Mouse (Mus musculus) activated CD4-positive, CD25-positive, alpha-beta regulatory T cell (primary cell): ENCODE data around the gene Gm20741. TPM values are rescaled to one million over a fixed set of nuclear protein-coding genes. Genes with fewer than 3 reads are reported as not detected.

Experiments
- polyA plus RNA-seq, 2 experiments: library from polyadenylated mRNA; unstranded; fragments of 100-300 nt; shearing (Covaris generic); gene quantifications; one replicate each; pipeline ENCODE4 v1.2.1; 2017

The Gm20741 gene
- not detected for polyA plus RNA-seq

DNA sequence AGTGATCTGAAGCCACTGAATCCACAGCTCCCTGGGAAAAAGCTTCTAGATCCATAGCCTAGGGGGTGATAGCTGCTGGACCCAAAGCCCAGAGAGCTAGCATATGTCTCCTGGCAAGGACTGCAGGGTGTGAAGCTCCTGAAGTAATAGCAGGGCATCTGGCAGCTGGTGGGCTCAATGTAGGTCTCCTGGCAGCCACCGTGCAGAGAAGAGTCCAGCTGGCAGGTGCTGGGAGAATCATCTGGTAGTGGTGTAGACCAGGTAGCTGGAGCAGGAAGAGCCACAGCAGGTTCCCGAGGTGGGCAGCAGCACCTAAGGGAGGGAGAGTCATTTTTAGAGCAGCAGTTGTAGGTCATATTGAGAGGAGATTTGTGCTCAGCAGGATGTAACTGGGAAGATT lies at the start of gene Gm20741:
Gene Gm20741, minus strand, starts transcription at position 394 of the 400 bp plus-strand sequence.

DNA sequence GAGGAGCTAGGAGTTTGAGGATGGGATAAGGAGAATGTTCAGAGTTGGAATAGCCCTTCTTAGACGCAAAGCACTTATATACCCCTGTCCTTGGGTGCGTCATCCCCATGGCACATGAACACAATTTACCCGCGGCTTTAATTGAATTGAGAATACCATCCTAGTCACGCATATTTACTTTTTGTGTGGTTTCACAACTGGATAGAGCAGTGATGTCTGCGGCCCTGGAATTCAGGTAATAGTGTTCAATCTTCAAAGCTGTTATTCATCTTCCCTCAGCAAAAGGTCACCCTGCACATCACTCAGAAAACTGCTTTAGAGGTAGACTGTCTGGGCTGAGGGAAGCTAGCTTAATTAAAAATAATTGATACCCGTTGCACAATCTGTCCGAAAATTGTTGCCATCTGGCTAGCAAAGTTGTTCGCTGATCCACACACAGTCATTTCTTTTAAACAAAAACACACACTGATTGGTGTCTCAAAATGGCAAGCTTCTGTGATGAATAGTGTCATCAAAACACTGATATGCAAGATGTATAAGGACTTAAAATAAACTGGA lies 14.2 kb upstream of the Gm20741 start, which contains the start of gene Krtap14:
Gene Krtap14, minus strand, starts transcription at position 51 of the 558 bp plus-strand sequence.

DNA sequence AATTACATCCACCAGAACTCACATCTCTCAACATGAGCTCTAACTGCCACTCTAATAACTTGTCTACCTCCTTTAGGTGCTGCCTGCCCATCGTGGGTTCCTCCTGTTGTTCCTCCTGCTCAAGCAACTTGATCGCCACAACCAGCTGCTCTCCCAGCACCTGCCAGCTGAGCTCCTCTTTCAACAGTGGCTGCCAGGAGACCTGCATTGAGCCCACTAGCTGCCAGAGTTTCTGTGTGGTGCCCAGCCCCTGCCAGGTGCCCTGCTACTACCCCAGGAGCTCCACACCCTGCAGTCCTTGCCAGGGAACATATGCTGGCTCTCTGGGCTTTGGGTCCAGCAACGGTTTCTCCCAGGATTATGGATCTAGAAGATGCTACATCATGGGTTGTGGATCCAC lies 8.0 kb upstream of the Gm20741 start, which contains the start of gene Krtap15:
Gene Krtap15, plus strand, starts transcription at position 150 of the 400 bp plus-strand sequence.

GRCm38 (mm10) chr16:88777596-88777995 lies 34.4 kb downstream of the Gm20741 start, which contains the start of gene Gm5965:
TSS of gene Gm5965 (plus strand) at chr16:88777896.

DNA sequence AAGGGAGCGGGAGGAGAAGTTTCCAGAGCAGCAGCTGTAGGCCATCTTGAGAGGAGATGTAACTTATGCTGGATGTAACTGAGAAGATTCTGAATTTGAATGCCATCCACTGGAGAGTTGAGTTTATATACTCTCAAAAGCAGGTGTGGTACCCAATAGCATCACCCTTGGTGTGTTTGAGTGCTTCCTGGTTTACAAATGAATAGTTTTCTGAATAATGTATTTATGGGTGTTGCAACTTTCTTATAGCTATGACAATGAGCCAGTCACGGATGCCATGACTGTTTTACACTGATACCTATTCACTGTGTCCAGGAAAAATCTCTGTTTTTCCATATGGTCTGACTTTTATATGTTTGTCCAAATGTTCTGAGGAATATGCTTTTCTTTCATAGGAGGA lies 37.9 kb downstream of the Gm20741 start, which contains the start of gene 2310057N15Rik:
Gene 2310057N15Rik, minus strand, starts transcription at position 101 of the 400 bp plus-strand sequence.

Other genes with a start within 250 kb of the Gm20741 start
- gene Cldn8, start 249.0 kb downstream of the Gm20741 start, polyA plus RNA-seq: under 1 TPM; 0.23 to 0.58 TPM
- gene Krtap24-1, start 199.9 kb downstream of the Gm20741 start, polyA plus RNA-seq: not detected
- not detected for gene 2310079G19Rik, start 184.6 kb downstream of the Gm20741 start, polyA plus RNA-seq
- gene Krtap26-1, start 164.4 kb downstream of the Gm20741 start, polyA plus RNA-seq: under 1 TPM in 1 of 2 experiments, not detected in 1; 0.18 TPM
- gene Krtap27-1, start 140.5 kb downstream of the Gm20741 start, polyA plus RNA-seq: not detected
- under 1 TPM in 1 of 2 experiments, not detected in 1; 0.37 TPM for gene 2310061N02Rik, start 104.3 kb downstream of the Gm20741 start, polyA plus RNA-seq
- not detected for gene Krtap13-1, start 83.4 kb downstream of the Gm20741 start, polyA plus RNA-seq
- gene Krtap13, start 60.6 kb downstream of the Gm20741 start, polyA plus RNA-seq: not detected
- under 1 TPM in 1 of 2 experiments, not detected in 1; 0.37 TPM for gene 2310034C09Rik, start 53.4 kb downstream of the Gm20741 start, polyA plus RNA-seq
- not detected for gene 2310057N15Rik, start 38.0 kb downstream of the Gm20741 start, polyA plus RNA-seq
- not detected for gene Gm5965, start 34.3 kb downstream of the Gm20741 start, polyA plus RNA-seq
- gene Krtap15, start 8.0 kb upstream of the Gm20741 start, polyA plus RNA-seq: not detected
- not detected for gene Krtap14, start 13.9 kb upstream of the Gm20741 start, polyA plus RNA-seq
- gene Krtap19-1, start 57.2 kb upstream of the Gm20741 start, polyA plus RNA-seq: not detected
- gene Krtap19-2, start 62.0 kb upstream of the Gm20741 start, polyA plus RNA-seq: not detected
- gene Krtap19-3, start 65.8 kb upstream of the Gm20741 start, polyA plus RNA-seq: not detected
- not detected for gene Krtap19-4, start 72.9 kb upstream of the Gm20741 start, polyA plus RNA-seq
- not detected for gene Krtap19-5, start 84.2 kb upstream of the Gm20741 start, polyA plus RNA-seq
- gene Krtap19-9b, start 120.0 kb upstream of the Gm20741 start, polyA plus RNA-seq: not detected
- not detected for gene Krtap16-3, start 150.7 kb upstream of the Gm20741 start, polyA plus RNA-seq
- not detected for gene Krtap22-2, start 198.5 kb upstream of the Gm20741 start, polyA plus RNA-seq
- not detected for gene Gm10229, start 203.1 kb upstream of the Gm20741 start, polyA plus RNA-seq
- not detected for gene Krtap6-1, start 219.5 kb upstream of the Gm20741 start, polyA plus RNA-seq
- not detected for gene Gm10228, start 229.3 kb upstream of the Gm20741 start, polyA plus RNA-seq
- not detected for gene Krtap6-5, start 235.7 kb upstream of the Gm20741 start, polyA plus RNA-seq